Mouse (Mus musculus) stomach, embryonic 14.5 days (tissue): ENCODE measurements at regions not wholly inside any gene's neighbourhood (a gene's known extent, or its start where the extent isn't known, plus 50 kb on each side); places are given as distances from the start of the nearest gene placed in this dataset.
"Not testable (repeated sequence)": the region's sequence is repeated elsewhere in the genome, so short reads cannot be mapped to it uniquely, and the experiment has no call there.

Experiments
- ATAC-seq: fragments of 200-750 bp; cut with Nextera tagmentation; 2 replicates; pipeline ENCODE4 v1.8.0; 2017; ENCODE audit warnings: low read depth, moderate TSS enrichment; ENCODE audit not compliant: insufficient number of reproducible peaks, insufficient read depth, low FRiP score
- H3K27ac ChIP-seq: fragments of 300-500 bp; sonication (generic); 2 replicates; pipeline ENCODE4 v1.5.1; 2014; ENCODE audit warnings: mild to moderate bottlenecking, low read length, moderate library complexity, mixed read lengths
- H3K27me3 ChIP-seq: fragments of 300-500 bp; sonication (generic); 2 replicates; pipeline ENCODE4 v1.6.1; 2014; ENCODE audit warnings: low read length, control low read depth, mixed read lengths; ENCODE audit not compliant: control insufficient read depth, insufficient read depth
- H3K36me3 ChIP-seq: fragments of 300-500 bp; sonication (generic); 2 replicates; pipeline ENCODE4 v1.6.1; 2014; ENCODE audit warnings: mild to moderate bottlenecking, control low read depth, low read length, moderate library complexity, mixed read lengths; ENCODE audit not compliant: control insufficient read depth, insufficient read depth
- H3K4me1 ChIP-seq: fragments of 300-500 bp; sonication (generic); 2 replicates; pipeline ENCODE4 v1.6.1; 2014; ENCODE audit warnings: low read length, control low read depth, mixed read lengths; ENCODE audit not compliant: control insufficient read depth, insufficient read depth
- H3K4me2 ChIP-seq: fragments of 300-500 bp; sonication (generic); replicated peaks from 2 replicates; pipeline ENCODE4 v1.6.1; 2014; ENCODE audit warnings: low read depth, low read length, control low read depth
- H3K4me3 ChIP-seq: fragments of 300-500 bp; sonication (generic); 2 replicates; pipeline ENCODE4 v1.5.1; 2014; ENCODE audit warnings: low read depth, low read length, control low read depth
- H3K9ac ChIP-seq: fragments of 300-500 bp; sonication (generic); replicated peaks from 2 replicates; pipeline ENCODE4 v1.6.1; 2014; ENCODE audit warnings: low read depth, mild to moderate bottlenecking, control low read depth, low read length, moderate library complexity, mixed read lengths
- H3K9me3 ChIP-seq: fragments of 300-500 bp; sonication (generic); 2 replicates; pipeline ENCODE4 v1.6.1; 2016; ENCODE audit warnings: low read depth, low read length, control low read depth; ENCODE audit not compliant: control insufficient read depth
- WGBS: fragments of 180-500 bp; shearing (Covaris S2); extraction: QIAGEN DNeasy Blood & Tissue Kit; methylation state at CpG from one replicate; pipeline ENCODE4 v1.1.7; 2014; 5-methylcytosine and 5-hydroxymethylcytosine counted together

DNA sequence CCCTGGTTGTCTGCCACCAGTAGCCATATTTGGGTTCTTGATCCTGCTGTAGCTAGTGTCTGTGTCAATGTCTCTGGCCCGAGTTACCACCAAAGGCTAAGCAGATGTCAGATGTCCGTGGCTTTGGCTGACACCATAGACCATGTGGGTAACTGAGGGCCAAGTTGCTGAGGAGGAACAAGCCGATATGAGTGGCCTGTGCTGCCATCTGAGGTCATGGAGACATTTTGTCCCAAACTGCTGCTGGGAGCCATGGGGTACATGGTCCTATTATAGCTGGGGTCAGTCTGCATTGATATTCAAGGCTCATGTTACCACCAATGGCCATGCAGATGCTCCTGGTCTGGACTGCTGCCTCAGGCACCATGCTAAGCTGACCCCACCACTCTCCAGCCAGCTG lies 276.3 kb upstream of the Zic4 start:
- ATAC-seq, result no peak
- H3K27me3 ChIP-seq, result no peaks in the 10 kb centered on the region
- no peak overlapping the region for H3K27ac ChIP-seq
- no peaks in the 10 kb centered on the region for H3K4me1 ChIP-seq
- H3K36me3 ChIP-seq, result no peaks in the 10 kb centered on the region
- H3K4me2 ChIP-seq, result no peak overlapping the region
- no peak overlapping the region for H3K4me3 ChIP-seq
- 87% methylated on average over 3 of the region's 3 CpGs for WGBS
- no peaks in the 10 kb centered on the region for H3K9me3 ChIP-seq
- no peak overlapping the region for H3K9ac ChIP-seq

DNA sequence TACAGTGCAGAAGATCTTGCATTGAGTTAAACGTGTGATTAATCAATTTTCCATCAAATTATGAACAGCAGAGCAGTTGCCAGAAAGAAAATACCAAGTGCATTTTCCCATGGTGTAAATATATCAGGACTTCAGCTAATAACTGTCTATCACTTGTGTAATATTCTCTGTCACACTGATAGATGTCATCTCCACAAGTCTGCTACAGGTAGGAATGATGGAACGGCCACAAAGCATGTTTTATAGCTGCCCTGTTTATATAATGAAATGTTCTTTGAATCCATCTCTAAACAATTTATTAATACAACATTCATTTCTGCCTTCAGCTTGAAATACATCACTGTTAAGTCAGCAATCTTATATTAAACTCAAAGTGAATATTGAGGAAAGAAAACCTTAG lies 272.9 kb upstream of the Zic4 start:
- H3K27me3 ChIP-seq, result no peaks in the 10 kb centered on the region
- H3K4me2 ChIP-seq, result no peak overlapping the region
- ATAC-seq, result no peak
- H3K9me3 ChIP-seq, result no peaks in the 10 kb centered on the region
- H3K36me3 ChIP-seq, result no peaks in the 10 kb centered on the region
- H3K9ac ChIP-seq, result no peak overlapping the region
- no peak overlapping the region for H3K4me3 ChIP-seq
- no peaks in the 10 kb centered on the region for H3K4me1 ChIP-seq
- 25% methylated on average over 2 of the region's 2 CpGs for WGBS
- H3K27ac ChIP-seq, result no peak overlapping the region

DNA sequence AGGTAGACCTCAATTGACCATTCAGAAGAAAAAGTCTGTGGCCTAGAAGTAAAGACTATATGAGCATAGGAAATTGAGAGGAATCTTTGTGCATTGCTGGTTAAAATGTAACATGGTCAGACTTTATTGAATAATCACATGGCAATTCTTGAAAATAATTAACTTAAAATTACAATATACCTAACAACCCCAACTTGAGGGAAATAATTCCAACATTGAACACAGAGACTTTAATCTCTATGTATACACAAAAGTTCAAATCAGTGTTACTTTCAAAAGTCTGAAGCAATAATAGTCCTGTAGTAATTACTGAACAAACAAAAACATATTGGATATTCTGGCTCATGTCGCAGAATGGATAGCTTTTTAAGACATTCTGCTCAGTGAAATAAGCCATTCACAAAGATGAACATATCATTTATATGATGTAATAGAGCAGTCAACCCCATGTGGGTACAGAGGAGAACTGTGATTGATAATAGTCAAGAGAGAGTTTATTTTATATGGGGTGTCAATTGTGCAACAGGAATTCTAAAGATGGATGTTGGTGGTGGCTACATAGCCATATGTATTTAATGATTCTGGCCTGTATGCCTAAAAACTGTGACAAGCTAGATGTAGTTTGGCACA lies 270.7 kb upstream of the Zic4 start:
- no peak overlapping the region for H3K27ac ChIP-seq
- no peak for ATAC-seq
- 78% methylated on average over 1 of the region's 1 CpGs for WGBS

DNA sequence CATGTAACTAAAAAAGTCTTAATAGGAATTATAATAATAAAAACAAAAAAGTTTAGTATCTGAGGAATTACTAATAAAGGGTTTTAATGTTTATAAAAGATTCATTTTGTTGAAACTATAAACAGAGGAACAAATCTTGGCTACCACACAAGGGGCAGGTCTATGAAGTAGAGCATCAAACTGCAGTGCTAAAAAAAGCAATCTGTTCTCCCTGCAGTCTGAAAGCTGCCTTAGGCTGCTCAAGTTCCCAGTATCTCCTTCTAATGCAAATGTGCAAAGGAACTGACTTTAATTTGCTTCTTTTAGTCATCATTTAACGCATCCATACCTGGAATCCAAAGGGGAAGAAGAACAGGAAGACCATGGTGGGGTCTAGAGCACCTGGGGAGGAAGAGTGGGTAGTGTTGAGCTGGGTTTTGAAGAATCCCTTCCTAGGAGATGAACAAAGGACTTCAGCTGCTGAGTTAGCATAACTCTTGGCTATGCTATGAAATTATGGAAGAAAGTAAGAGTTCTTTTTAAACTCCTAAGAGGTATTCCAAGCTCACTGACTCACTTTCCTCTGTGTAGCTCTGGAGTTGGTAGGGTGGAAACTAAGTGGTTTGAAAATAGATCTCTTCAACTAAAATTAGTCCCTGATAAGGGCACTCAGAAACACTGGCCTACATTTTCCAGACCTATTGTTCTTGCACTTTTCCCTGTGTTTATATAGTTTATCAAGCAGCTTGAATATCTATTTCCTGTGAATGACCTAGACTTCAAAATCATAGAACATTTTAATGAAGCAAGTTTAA lies 260.4 kb upstream of the Zic4 start:
- Histone ChIP-seq H3K36me3 (no peaks in the 10 kb centered on the region), H3K4me3 (no peak overlapping the region), H3K27ac (no peak overlapping the region), H3K4me1 (no peaks in the 10 kb centered on the region), H3K9ac (no peak overlapping the region), H3K9me3 (no peaks in the 10 kb centered on the region), H3K4me2 (no peak overlapping the region), H3K27me3 (no peaks in the 10 kb centered on the region)
- no peak for ATAC-seq
- 62% methylated on average over 1 of the region's 1 CpGs for WGBS

More for the DNA sequence above, 270.7 kb upstream of the Zic4 start:
- no peaks in the 10 kb centered on the region for H3K9me3 ChIP-seq
- no peaks in the 10 kb centered on the region for H3K36me3 ChIP-seq
- no peaks in the 10 kb centered on the region for H3K4me1 ChIP-seq
- no peaks in the 10 kb centered on the region for H3K27me3 ChIP-seq
- no peak overlapping the region for H3K4me2 ChIP-seq
- no peak overlapping the region for H3K4me3 ChIP-seq
- H3K9ac ChIP-seq, result no peak overlapping the region

- H3K27ac ChIP-seq, result no peak overlapping the region
These were observed 239.7 kb upstream of the Zic4 start for GRCm38 (mm10) chr9:91122441-91123035.

GRCm38 (mm10) chr9:91123208-91123607 lies 239.0 kb upstream of the Zic4 start:
- Histone ChIP-seq H3K27ac (no peak overlapping the region), H3K9me3 (no peaks in the 10 kb centered on the region), H3K4me3 (no peak overlapping the region), H3K4me1 (no peaks in the 10 kb centered on the region), H3K9ac (no peak overlapping the region), H3K27me3 (no peaks in the 10 kb centered on the region), H3K4me2 (no peak overlapping the region), H3K36me3 (no peaks in the 10 kb centered on the region)
- no peak for ATAC-seq
- 79% methylated on average over 7 of the region's 7 CpGs for WGBS

More at GRCm38 (mm10) chr9:91122441-91123035, 239.7 kb upstream of the Zic4 start:
- WGBS, result 81% methylated on average over 5 of the region's 5 CpGs
- ATAC-seq, result no peak
- Histone ChIP-seq H3K27me3 (no peaks in the 10 kb centered on the region), H3K36me3 (no peaks in the 10 kb centered on the region), H3K9ac (no peak overlapping the region), H3K9me3 (no peaks in the 10 kb centered on the region), H3K4me3 (no peak overlapping the region), H3K4me1 (no peaks in the 10 kb centered on the region), H3K4me2 (no peak overlapping the region)

- no peak overlapping the region for H3K27ac ChIP-seq
- H3K4me3 ChIP-seq, result no peak overlapping the region
- no peaks in the 10 kb centered on the region for H3K27me3 ChIP-seq
- no peaks in the 10 kb centered on the region for H3K9me3 ChIP-seq
- no peaks in the 10 kb centered on the region for H3K36me3 ChIP-seq
- H3K9ac ChIP-seq, result no peak overlapping the region
- 51% methylated on average over 8 of the region's 8 CpGs for WGBS
- no peak overlapping the region for H3K4me2 ChIP-seq
- no peak for ATAC-seq
- no peaks in the 10 kb centered on the region for H3K4me1 ChIP-seq
These were observed 235.5 kb upstream of the Zic4 start for GRCm38 (mm10) chr9:91126630-91127245.

- not testable (repeated sequence) for H3K4me2 ChIP-seq, H3K27me3 ChIP-seq, H3K9me3 ChIP-seq, H3K4me1 ChIP-seq, H3K27ac ChIP-seq, H3K9ac ChIP-seq, H3K36me3 ChIP-seq, ATAC-seq, H3K4me3 ChIP-seq
- WGBS, result 38% methylated on average over 2 of the region's 2 CpGs
These were observed 233.7 kb upstream of the Zic4 start for GRCm38 (mm10) chr9:91128491-91128890.
